Mouse (Mus musculus) CD4-positive, CD25-positive, alpha-beta regulatory T cell, adult 4 months (primary cell): Measurements from ENCODE around the gene Olfr801. TPM values are rescaled to one million over a fixed set of nuclear protein-coding genes. Genes with fewer than 3 reads are reported as not detected.

ENCODE experiments used
- ATAC-seq: one replicate; pipeline ENCODE4 v1.8.0; 2017
- polyA plus RNA-seq, 2 experiments: library from polyadenylated mRNA; unstranded; fragments of 100-300 nt; shearing (Covaris generic); gene quantifications; one replicate each; pipeline ENCODE4 v1.2.1; 2017

The Olfr801 gene
- polyA plus RNA-seq = not detected

DNA sequence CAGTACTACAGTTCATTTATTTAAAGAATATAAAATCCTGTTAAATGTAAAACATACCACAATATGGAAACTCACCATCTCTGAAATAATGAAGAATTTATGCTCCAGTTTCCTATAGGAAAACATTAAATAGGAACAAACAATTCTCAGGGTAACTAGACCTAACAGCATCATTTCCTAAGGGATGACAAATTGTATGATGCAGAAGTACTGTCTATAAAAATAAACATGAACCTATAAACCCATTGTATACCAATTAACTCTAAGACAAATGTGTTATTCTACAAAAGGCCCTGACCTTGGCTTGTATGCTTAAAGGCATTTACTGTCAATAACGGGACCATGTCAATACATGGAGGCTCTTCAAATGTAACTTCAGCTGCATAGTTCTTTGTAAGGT, at the start of gene Olfr801:
Olfr801 (minus strand) TSS at position 101 of the 400 bp plus-strand sequence.
- ATAC-seq = no peak

- no peak for ATAC-seq
These were observed 29.2 kb upstream of the Olfr801 start, which contains the start of gene Olfr804 for GRCm38 (mm10) chr10:129702910-129703309. Gene Olfr804, plus strand, starts transcription at chr10:129703210.

DNA sequence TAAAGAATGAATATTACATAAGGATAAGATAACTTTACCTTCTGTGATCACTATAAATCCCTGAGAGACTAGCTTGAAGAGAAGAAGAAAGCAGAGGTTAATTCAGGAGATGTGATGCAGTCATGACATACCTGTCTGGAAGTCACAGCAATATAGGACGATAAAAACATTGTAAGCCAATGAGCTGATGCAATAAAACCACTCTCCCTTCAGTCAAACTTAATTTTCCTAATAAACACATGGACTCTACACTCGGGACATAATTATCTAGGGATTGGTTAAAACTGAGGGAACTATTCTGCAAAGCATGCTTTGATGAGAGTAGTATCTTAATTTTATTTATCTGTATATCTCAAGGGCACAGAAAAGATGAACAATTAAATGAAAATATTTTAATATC, 20.5 kb upstream of the Olfr801 start, which contains the start of gene Olfr803:
Olfr803 (minus strand) TSS at position 101 of the 400 bp plus-strand sequence.
- no peak for ATAC-seq

DNA sequence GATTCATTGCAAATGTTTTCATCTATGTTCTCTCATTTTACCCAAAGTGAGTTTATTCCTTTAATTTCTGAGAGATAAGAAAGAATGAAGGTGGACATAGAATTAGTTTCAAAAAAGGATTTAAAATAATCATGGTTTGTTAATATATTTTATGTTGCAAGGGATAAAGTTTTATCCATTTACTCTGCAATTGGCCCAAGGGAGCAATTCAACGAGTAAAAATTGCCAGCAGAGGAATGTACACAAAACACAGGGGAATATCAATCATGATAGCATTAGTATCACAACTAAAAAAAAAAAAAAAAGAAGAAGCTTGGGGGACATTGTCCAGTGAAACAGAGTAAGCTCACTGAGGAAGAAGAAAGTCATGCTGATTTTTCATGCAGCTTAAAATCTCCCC, 14.4 kb upstream of the Olfr801 start, which contains the start of gene Olfr802:
Olfr802 (minus strand) TSS at position 101 of the 400 bp plus-strand sequence.
- ATAC-seq = no peak

GRCm38 (mm10) chr10:129657394-129657793, 16.3 kb downstream of the Olfr801 start, which contains the start of gene Olfr800:
Gene Olfr800, plus strand, starts transcription at chr10:129657694.
- ATAC-seq = no peak

DNA sequence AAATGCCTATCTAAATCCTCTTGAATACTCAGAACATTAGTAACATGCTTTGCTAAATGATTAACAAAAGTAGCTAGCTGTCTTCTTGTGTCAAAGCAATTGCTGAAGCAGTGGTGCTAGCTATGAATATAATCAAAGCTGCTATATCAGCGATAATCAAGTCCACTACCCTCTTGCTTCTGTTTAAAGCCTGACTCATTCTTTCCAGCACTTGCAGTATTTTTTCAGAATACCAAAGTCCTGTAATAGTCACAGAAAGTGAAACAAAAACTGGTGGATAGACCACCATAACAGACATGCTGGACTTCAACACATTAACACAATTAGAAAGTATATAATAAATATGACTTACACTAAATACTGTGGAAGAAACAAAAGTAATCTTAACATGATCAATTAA, 21.9 kb downstream of the Olfr801 start:
- ATAC-seq = no peak

DNA sequence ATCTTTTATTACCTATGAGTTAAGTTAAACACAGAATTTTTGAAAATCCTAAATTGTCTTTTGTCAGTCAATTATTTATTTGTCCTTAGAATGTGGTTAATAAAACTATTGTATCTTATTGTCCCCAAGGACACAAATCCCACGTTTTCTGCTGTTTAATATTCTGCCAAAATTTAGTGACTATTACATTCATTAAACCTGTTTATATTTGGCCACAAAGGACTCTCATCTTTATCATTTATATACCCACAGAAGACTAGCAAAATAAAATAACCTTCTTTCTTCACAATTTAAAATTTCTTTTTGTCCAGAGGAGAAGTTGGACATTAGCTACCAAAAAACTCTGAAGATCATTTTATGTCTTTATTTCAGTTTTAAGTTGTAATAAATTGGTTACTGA, 36.5 kb downstream of the Olfr801 start, which contains the start of gene Olfr799:
Olfr799 (plus strand) TSS at position 301 of the 400 bp plus-strand sequence.
- no peak for ATAC-seq

DNA sequence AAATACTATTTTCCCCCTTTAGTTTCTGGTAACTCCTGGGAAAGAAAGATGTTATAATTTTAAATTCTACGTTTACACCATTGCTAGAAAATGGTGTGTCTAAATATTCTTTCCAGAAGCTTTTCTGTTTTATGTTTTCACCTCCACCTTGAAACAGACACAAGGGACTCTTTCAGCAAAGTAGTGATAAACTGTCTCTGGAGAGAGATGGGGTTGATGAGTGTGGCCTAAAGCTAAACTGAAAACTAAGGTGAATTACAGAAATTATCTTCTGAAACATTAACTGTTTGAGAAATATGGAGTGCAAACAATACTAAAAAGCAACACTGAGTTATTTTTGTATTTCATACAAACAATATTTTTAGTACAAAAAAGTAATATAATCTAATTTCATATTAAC, 45.8 kb downstream of the Olfr801 start, which contains the start of gene Olfr798:
Olfr798 (minus strand) TSS at position 101 of the 400 bp plus-strand sequence.
- no peak for ATAC-seq

GRCm38 (mm10) chr10:129623251-129623650, 50.4 kb downstream of the Olfr801 start:
- no peak for ATAC-seq

- ATAC-seq = no peak
These were observed 51.9 kb downstream of the Olfr801 start for GRCm38 (mm10) chr10:129621724-129622123.

Other genes starting within 250 kb of the Olfr801 start
- not detected for gene Olfr786, start 246.6 kb downstream of the Olfr801 start, polyA plus RNA-seq
- gene Olfr787, start 212.0 kb downstream of the Olfr801 start, polyA plus RNA-seq = under 1 TPM in 1 of 2 experiments, not detected in 1; 0.24 TPM
- gene Olfr788, start 202.9 kb downstream of the Olfr801 start, polyA plus RNA-seq = not detected
- not detected for gene Olfr789, start 189.1 kb downstream of the Olfr801 start, polyA plus RNA-seq
- not detected for gene Olfr790, start 175.4 kb downstream of the Olfr801 start, polyA plus RNA-seq
- gene Olfr791, start 152.1 kb downstream of the Olfr801 start, polyA plus RNA-seq = not detected
- not detected for gene Olfr792, start 134.7 kb downstream of the Olfr801 start, polyA plus RNA-seq
- not detected for gene Olfr794, start 106.2 kb downstream of the Olfr801 start, polyA plus RNA-seq
- gene Olfr796, start 61.3 kb downstream of the Olfr801 start, polyA plus RNA-seq = not detected
- gene Olfr798, start 45.9 kb downstream of the Olfr801 start, polyA plus RNA-seq = not detected
- not detected for gene Olfr799, start 36.4 kb downstream of the Olfr801 start, polyA plus RNA-seq
- not detected for gene Olfr800, start 16.2 kb downstream of the Olfr801 start, polyA plus RNA-seq
- not detected for gene Olfr802, start 14.3 kb upstream of the Olfr801 start, polyA plus RNA-seq
- gene Olfr803, start 20.4 kb upstream of the Olfr801 start, polyA plus RNA-seq = not detected
- not detected for gene Olfr804, start 29.3 kb upstream of the Olfr801 start, polyA plus RNA-seq
- gene Olfr805, start 55.5 kb upstream of the Olfr801 start, polyA plus RNA-seq = not detected
- gene Olfr806, start 68.1 kb upstream of the Olfr801 start, polyA plus RNA-seq = not detected
- gene Olfr807, start 83.9 kb upstream of the Olfr801 start, polyA plus RNA-seq = not detected
- not detected for gene Olfr808, start 91.6 kb upstream of the Olfr801 start, polyA plus RNA-seq
- not detected for gene Olfr809, start 100.8 kb upstream of the Olfr801 start, polyA plus RNA-seq
- gene Olfr810, start 121.1 kb upstream of the Olfr801 start, polyA plus RNA-seq = not detected
- not detected for gene Olfr811, start 130.5 kb upstream of the Olfr801 start, polyA plus RNA-seq
- gene Olfr812, start 172.2 kb upstream of the Olfr801 start, polyA plus RNA-seq = not detected
- gene Olfr813, start 181.5 kb upstream of the Olfr801 start, polyA plus RNA-seq = not detected
- under 1 TPM in 1 of 2 experiments, not detected in 1; 0.11 TPM for gene Olfr814, start 206.0 kb upstream of the Olfr801 start, polyA plus RNA-seq
- gene Olfr815, start 232.0 kb upstream of the Olfr801 start, polyA plus RNA-seq = not detected
- gene Olfr816, start 241.7 kb upstream of the Olfr801 start, polyA plus RNA-seq = not detected